Mouse (Mus musculus) cerebellum, postnatal 25 days (tissue): ENCODE data around the gene Srprb.
A peak's percentile ranks its signal among the peaks of the same experiment; 100 is the strongest.

Source experiments
- DNase-seq, 2 experiments: peaks; one replicate each; pipeline ENCODE4 v3.0.0; 2021; ENCODE audit warnings: mixed read lengths in 2 of 2

Srprb gene

DNA sequence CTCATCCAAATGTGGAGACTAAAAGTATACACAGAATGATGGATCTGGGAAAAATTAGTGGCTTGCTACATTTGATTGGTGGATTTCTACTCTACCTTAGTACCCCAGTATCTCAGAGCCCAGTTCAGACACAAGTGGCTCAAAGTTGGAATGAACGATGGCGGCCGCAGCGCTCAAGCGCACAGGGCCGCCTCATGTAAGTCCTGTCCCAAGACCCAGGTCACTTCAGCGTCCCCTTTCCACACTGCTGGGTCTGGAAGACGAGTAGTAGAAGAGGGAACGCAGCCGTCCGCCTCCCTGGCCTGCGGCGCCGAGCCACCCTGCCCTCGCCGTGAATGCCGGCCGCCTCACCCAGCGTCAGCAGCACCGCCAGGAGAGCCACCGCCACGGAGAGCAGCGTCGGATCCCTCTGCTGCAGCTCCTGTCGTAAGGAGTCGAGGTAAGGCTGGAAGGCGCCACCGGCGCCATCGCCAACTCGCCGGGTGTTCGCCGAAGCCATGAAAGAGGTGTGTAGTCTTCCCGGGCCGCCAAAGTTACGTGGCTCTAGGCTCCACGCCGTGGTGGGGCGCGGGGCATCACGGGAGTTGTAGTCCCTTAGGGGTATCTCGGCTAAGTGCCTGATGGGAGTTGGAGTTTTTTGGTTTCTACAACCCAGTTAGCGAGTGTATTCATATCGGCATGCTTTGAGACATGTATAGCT lies at the start of gene Srprb:
Gene Srprb (minus strand): TSS at position 577 of the 700 bp plus-strand sequence.
- peak; percentile 94 to 96 for DNase-seq

DNA sequence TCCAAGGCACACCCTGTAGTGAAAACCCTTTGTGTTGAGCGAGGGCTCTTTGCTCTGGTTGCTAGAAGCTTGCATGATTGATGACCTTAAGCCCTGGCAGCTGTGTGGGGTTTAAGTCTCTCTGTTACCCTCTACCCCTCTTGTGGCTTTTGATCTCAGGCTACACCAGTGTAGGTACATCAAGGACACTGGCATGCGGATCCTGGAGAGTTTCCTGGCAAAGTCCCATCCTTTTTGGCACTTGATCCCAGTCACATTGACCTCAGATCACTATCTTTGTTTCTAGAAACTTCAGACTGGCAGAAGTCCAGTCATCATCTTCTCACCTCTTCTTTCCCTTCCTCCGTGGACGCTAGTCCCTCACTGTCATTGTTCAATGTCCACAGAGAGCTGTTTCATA lies 46.7 kb upstream of the Srprb start:
- DNase-seq = no peak

DNA sequence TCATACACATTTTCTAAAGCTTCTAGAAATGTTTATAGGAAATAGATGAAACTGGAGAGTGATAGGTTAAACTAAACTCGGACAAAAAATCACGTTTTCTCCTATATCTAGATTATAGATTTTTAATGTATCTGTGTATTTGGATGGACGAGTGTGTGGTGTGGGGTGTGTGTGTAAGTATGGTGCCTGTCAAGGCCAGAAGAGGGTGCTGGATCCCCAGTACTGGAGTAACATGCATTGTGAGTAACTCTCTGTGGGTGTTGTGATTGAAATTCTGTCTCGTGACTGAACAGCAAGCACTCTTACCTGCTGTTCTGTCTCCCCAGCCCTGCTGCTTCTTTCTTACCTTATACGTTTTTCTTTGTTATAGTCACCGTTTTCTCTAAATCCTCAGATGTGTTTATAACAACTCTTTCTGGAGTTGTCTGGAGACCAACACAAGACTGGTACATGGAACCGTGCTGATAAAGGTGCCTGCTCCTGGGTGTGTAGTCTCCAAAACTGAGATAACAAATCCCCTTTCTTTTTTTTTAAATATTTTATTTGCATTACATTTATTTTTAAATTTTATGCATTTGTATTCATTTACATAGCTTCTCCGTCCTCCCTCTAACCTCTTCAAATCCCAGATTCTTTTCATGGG lies 44.7 kb upstream of the Srprb start:
- DNase-seq = no peak

DNA sequence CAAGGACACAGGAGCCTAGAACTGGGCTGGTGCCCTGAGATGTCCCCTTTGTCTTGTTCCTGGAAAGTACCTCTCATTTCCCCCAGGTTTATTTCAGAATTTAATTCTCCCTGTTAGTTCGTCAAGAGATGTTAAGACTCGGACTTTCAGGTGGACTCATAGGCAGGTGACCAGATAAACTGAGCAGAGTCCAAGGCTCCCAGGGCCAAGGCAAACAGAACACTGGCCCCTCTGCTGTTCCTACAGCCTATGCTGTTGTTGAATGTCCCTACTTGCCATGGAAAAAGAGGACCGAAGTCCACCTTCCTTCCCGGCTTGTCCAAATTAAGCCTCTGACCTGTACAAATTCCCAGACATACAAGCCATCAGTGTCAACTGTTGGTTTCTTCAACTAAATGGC lies 41.7 kb upstream of the Srprb start:
- DNase-seq = no peak

DNA sequence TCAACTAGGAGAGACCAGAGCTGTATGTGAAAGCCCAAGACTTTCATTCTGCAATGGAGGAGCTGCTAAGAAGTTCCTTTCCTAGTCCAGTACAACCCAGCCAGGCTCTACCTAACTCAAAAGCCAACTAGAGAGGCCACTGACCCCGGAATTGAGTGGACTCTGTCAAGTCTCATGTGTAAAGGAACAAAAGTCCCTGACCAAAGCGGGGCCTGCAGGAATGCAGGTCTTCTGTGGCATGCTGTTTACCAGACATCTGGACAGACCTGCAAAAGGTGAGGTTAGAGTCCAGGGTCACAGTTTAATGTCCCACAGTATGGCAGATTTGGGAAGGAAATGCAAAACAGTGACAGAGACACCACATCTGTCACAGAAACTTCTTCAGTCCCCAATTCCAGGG lies 39.3 kb upstream of the Srprb start:
- no peak for DNase-seq

DNA sequence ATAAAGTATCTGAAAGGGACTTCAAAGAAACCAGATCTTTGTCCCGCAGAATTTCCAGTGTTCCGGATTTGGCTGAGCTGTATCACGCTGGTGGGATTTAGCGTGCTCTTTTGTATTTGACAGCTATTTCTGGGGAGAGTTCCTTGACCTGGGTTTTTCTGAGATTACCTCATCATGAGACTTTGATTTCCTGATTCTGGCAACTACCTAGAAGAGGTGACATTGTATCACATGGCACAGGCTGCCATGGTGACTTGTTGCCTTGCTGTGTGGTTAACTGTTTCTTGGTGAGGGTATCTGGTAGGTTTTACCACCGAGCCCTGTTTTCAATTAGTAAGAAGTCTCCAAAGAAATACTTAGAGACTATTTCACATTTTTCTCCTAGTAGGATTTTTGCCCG lies 37.5 kb upstream of the Srprb start:
- no peak for DNase-seq

DNA sequence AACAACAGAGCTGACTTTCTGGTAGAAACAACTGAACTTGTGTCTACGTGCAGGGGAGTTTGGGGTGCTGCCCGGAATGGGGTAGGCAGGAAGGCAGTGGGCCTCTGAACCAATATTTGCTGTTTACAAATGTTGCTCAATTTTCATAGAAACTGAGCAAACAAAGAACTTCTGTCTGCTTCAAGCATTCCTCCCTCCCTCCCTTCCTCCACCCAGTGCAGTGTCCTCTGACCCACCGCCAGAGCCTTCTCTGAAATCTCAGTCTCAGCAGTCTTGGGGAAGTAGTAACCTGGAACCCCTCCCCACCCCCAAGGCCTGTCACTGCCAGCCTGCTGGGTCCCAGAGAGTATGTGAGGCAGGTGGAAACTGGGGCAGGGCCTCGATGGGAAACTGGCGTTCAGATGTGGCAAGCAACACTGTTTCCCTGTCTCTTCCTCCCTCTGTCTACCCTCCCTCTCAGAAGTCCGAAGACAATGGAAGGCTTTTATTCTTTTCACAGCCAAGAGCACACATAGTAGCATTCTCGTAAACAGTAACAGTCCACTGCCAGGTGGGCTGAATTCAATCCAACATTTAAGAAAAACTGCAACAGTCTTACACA lies 32.7 kb upstream of the Srprb start:
- DNase-seq = no peak

DNA sequence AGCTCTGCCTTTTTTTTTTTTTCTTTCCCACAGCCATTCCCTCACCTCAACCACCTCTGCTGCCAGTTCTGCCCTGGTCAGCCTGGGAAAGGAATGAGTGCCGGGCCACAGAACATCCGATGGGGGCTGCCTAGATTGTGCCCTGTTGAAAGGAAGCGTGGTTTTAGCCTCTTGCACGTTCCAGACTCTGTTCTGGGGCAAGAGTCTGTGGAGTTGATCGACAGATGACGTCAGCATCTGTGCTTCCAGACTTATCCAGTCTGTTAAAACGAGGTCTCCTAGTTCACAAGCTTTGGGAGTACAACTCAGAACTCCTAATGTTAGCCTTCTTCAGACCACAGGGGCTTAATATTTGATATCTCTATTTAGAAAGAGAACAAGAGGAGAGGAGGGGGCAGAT lies 32.1 kb upstream of the Srprb start:
- no peak for DNase-seq

DNA sequence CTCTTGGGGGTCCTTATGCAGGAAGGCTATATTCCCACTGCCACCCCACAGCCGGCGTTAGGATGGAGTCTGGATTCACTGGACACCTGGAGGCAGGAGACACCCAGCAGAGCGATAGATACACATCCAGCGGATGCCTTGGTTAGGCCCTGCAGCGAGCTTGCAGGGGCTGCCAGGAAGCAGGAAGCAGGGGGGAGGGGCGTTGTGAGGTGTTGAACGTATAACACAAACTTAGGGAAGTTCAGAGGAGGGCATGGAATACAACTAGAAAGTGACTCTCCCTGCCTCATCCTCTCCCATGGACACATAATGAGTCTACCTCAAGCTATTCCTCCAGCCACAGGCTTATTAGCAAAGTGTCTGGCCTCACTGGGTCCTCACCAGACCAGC lies 31.1 kb upstream of the Srprb start:
- no peak for DNase-seq

DNA sequence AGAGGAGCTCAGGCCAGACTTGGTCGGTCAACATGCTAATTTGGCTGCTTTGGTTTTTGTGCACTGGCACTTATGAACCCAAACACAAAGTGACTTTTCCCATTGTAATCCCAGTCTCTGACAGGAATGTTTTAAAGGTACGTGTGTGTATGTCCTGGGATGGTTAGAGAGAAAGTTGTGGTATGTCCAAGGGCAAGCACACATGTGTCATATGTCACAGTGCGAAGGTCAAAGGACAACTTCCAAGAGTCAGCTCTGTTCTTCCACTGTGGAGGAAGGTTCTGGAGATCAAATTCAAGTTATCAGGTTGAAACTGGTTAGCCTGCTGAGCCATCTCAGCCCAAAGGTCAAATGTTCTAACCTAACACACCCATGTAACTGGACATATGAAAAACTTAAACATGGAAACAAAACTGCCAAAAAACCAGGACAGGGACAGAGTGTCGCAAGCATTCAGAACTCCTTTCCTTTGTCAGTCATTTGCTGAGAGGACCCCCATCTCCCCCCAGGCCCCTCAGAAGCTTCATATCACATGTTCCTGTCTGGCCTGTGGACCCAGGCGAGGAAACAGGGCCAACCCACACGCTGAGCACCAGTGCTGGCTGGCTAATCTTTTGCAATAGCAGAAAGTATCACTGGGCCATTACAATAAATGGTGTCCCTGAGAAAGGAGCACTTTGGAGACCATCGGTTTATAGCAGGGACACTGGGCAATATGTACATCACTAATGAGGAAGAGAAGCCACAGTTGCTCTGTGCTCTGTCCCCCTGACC lies 30.5 kb upstream of the Srprb start:
- DNase-seq = no peak

DNA sequence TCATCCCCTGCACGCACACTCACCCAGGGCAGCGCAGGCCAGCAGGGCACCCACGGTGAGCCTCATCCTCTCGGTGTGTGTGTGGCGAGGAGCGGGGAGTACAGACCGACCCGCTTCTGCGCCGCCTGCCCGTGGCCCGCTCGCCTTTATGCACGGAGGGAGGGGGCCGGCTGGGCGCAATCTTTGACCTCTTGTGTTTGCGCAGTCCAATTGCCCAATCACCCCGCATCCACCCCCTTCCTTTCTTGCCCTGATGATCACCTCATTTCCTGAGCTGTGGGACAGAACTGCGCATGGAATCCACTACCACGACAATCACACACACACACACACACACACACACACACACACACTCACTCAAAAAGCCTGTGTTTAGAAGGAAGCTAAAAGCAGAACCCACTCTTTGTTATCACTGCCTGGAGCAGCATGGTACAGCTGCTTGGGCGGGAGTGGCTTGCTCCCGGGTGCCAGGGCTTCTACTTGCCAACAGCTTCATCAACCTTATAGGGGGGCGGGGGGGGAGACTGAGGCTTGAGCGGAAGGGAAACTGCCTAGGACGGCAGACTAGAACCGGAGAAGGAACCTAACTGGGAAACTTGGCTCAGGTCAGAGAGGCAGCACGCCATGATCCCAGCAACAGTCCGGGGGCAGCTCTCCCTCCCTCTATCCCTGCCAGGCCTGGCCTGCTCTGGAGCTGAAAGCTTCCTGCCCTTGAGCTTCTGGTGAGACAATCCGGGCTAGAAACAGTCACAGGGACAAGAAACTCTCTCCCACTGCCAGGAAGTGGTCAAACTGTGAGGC lies 28.4 kb upstream of the Srprb start, which contains the start of the genes Gm20425 and Trf:
Gene Gm20425 (minus strand): TSS at position 157 of the 801 bp plus-strand sequence.
Gene Trf (minus strand): TSS at position 294 of the 801 bp plus-strand sequence.
- DNase-seq = peak; percentile 23 to 47

DNA sequence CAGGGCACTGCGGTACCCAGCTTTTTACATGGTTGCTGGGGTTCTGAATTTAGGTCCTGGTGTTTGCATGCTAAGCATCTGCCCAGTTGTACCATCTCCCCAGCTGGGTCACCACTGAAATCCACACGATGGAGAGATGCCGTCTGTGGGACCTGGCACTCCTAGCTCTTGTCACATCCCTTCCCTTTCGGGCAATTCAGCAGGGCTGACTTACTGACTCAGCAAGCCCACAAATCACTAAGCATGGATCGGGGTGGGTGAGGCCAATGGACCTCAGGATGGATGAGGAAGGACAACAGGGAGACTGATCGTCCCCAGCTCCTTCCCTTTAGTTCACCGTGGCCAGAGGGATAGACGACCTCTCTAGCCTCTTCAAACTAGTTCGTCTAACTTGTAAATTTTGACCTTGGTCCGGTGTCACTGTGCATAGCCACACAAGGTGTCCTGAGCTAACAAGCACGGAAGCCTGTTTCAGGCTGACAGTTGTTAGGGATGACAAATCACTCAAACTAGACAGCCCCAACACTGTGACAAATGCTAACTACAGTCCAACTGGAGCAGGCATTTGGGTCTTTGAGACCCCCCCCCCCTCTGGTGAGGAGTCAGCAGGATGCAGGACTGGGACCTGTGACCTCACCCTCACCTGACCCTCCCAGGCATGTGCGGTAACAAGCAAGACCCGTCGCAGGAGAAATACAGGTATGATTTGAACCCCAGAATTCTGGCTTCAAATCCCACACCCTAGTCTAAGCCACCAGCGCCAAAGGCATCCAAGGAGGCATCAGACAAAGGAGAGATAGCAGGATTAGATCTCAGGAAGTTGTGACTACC lies 27.3 kb upstream of the Srprb start:
- no peak for DNase-seq

DNA sequence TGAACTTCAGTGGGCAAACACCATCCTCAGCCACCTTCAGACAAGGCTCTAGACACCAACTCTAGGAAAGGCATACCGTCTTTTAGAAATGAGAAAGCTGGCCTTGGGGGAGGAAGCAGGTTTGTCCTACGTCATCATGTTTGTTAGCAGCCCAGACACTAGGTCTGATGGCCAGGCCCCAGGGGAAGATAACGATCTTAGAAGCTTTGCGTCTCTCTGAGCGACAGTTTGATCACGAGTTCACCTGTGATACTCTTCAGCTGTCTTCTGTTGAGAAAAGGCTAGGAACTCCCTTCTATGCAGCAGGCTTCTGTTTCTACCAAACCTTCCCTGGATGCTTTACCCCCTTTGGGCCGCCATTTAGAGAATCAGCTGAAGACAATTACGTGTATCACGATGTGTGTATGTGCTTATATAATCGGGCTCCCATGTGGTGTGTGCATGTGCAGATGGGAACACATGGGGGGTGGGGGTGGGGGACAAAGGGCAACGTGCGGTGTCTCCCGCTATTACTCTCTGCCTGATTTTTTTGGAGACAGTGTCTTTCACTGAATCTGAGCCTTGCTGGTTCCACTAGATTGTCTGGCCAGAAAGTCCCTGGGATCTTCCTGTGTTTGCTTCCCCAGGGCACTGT lies 26.6 kb upstream of the Srprb start:
- no peak for DNase-seq

DNA sequence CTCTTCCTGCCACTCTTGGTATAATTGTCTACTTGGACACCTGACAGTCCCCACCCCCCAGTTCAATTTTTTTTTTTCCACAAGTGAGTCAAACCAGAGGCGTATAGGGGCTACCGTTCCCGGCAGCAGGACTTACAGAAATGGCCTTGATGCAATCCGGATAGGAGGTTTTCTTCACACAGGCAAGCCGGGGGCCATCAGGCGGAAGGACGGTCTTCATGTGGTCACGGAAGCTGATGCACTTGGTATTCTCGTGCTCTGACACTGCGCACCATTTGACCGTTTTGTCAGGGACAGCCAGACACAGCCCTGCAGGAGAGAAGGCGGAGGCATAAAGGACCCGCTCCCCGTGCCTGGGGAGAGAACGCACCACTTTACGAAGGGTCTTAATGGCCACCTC lies 25.8 kb upstream of the Srprb start:
- DNase-seq = no peak

DNA sequence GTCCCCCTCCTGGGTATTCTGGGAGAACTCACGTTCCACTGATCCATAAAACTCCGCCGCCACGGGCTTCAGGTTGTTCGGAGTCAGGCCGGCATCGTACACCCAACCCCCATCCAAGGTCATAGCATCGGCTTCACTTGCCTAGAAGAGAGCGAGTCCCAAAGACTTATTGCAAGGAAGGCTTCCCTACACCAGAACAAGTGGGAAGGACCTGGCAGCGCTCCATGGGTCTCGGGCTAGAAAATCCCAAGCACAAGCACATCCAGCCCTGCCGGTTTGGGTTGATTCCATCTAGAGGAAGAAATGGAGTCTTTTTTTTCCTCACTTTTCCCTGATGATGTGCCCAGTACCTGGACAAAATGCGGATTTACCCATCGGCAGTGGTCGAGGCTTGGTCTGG lies 24.9 kb upstream of the Srprb start:
- no peak for DNase-seq

DNA sequence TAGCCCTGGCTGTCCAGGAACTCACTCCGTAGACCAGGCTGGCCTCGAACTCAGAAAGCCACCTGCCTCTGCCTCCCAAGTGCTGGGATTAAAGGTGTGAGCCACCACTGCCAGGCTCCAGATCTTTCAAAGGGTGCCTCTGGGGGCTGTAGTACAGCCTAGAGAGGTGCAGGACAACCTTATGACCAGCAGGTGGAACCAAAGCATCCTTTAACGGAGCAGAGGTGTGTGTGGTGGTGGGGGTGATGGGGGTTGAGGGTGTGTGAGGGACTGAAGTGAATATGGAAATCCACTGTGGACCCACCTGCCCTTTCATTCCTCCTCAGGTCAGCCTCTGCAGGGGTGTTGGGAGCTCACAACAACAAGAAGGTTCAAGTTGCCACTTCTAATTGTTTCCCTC lies 23.5 kb upstream of the Srprb start:
- DNase-seq = no peak

DNA sequence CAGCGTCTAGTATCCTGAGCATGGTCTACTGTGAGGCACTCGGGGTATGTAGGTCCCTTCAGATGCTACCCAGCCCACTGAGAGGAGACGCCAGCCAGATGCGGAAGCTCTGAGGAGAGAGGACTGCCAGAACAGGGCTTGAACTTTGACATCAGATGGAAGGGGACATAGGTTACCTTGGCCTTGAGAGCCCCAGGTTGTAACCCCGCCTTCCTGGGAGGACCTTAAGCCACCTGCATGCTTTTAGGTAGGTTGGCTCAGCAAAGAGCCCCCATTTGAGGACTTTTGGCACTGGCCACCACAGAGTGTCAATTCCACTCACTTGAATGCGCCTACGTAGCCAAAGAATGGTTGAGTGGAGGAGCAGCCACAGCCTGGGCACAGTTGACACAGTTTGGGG lies 22.8 kb upstream of the Srprb start:
- DNase-seq = no peak

DNA sequence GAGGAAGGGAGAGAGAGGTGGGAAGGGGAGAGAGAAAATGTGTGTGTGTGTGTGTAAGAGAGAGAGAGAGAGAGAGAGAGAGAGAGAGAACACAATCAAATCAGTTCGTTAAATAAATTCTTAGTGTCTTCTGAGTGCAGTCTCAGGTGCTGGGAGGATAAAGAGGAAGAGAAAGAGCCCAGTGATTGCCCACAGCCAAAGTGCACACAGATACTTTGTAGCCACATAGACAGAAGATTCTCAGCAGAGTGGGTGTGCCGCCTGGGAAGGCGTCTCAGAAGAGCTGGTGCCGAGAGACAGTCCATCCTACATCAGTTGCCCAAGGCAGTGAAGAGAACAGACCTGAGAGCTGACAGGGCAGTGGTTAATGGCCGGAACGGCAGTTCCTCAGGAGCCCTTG lies 12.3 kb upstream of the Srprb start:
- DNase-seq = no peak

DNA sequence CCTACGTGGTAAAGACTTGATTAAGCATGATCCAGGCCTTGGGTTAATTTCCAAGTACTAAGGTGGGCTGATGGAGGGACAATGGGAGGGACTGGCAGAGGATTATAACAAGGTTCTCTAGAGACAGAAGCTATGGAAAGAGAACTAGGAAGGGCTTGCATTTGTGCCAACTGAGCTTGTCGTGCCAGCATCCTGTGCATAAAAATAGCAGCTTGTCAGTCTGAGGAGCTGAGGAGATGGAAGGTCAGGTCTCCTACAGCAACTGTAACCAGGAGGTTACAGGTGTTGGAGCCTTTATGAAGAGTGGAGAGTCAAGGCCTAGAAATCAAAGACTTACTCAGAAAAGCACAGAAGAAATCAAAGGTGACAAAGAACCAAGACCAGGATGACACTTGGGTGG lies 11.7 kb upstream of the Srprb start:
- no peak for DNase-seq

DNA sequence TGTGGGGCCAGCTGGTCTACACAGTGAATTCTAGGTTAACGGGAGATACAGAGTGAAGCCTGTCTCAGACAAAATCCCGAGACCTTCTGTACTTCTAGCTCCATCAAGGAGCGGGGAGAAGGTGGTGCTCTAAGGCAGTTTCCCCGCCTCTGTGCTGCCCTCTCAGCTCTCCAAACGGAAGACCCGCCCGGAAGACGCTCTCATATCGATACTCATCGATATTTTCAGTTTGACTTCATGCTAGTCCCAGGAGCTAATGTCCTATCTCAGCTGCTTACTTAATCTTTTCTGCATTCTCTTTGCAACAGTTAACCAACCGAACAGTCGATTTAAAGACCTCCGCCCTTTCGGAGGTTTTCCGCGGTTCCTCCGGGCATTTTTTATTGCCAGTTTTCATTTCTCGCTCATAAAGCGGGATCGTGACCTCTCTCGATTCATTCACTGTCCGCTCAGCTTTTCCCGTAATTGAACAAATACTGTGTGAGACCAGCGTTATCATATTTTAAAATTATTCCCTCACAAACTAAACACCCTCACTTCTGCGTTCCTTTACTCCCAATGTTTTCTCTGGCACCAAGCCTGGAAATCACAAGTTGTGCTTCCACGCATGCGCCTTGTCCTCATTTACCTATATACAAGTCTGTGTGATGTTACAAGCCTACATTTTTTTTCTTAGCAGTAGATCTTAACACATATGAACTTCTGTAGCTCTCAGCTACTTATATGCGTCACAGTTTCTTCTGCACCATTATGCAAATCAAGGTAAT lies 10.9 kb upstream of the Srprb start:
- no peak for DNase-seq
